Mouse (Mus musculus): Measurements from ENCODE around the gene Fam92b.
A peak's percentile ranks its signal among the peaks of the same experiment; 100 is the strongest.

Fam92b gene

DNA sequence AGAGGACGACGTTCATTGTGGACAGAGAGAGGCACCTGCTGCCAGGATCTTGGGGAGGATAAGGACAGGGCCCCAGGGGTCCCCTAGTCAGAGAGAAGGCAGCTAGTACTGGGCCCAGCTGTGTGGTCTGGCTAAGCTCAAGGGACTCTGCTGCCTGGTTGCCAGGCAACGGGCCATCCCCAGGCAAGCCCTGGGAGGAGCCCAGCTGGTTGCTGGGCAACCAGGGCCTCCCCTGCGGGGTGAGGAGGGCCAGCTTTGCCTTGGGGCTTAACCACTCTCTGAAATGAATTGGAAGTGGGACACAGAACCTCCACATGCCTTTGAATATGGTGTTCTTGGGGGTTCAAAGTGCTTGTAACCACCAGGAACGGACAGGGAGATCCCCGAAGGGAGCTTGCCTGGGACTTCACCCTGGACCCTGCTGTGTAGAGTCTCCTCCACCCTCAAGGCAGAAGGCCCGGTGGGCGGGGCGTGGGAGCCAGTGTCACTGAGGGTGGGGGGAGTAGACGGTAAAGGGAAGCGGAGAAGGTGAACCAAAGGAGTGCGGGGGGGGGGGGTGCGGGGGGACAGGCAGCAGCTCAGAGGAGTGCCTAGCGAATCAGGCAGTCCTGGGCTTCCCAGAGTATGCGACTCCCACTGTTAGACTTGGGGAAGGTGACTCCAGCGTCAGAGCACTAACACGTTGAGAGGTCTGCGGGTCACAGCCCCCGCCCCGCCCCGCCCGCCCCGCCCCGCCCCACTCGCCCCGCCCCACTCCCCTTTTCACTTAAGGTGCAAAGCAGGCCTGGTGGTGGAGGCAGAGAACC is at the start of gene Fam92b:
Fam92b (minus strand) TSS at position 149 of the 806 bp plus-strand sequence.
- peak in 1 of 2 experiments; percentile 67 for DNase-seq

DNA sequence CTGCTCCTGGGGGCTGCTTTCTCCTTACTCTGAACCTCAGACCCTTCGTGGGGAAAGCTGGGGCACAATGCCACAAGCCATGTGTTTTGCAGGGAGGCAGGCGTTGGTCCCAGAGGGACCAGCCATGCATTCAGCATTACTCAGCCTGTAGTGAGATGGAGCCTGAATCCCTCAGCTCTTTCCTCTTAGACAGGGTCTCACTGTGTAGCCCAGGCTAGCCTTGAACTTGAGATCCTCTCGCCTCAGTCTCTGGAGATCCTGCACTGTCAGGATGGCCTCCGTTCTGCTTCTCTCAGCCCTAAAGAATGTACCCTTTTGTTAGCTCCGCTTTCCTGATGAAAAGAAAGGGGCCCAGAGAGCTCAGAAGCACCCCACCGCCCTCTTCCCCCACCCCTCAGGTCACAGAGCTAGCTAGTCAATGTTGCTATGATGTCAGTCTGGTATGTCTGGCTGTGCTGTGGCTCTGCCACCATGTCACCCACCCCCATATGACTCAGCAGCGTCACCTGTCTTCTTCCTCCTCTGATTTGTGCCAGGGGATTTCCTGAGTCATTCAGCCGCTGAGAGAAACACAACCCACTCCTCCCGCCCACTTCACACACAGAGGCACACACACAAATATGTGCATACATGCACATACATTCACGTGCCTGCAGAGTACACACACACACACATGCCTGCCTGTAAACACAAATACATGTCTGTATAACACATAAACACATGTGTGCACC is 48.3 kb upstream of the Fam92b start:
- no peak for DNase-seq

DNA sequence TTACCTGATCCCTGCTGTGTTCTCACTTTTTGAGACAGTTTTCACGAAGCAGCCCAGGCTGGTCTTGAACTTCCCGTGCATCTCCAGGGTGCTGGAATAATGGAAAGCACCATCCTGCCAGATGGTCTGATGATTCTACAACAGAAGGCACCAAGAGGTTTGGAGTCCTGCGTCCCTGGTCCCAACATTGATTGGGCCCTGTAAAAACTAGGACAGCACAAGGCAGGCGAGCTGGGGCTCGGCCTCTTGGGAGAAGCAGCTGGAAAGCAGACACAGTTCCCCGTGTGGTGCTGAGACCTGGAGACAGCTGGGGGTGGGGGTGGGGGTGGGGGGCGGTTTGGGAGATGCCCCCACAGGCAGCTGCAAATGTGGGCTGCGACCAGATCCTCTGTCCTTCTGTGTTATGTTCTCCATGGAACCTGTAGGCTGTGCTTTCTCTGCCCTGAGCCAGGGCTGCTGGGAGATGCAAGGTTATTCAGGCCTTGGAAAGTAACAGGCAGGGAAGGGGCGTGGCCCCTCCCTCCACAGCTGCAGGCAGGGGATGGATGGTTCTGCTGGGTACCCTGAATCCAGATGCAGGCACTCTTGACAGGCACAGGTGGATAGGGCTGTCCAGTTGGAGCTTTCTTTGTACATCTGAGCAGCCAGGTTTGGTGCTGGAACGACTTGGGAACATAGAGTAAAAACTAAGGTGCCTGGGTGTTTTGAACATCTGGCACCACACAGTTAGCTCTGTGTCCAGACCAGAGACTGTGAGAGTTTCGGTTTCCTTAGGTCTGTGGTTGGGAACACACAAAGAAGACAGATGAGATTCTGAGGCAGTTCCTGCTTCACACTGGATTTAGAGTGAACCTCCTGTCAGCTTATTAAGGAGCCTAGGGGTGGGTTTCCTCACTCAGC is 47.5 kb upstream of the Fam92b start:
- no peak for DNase-seq

DNA sequence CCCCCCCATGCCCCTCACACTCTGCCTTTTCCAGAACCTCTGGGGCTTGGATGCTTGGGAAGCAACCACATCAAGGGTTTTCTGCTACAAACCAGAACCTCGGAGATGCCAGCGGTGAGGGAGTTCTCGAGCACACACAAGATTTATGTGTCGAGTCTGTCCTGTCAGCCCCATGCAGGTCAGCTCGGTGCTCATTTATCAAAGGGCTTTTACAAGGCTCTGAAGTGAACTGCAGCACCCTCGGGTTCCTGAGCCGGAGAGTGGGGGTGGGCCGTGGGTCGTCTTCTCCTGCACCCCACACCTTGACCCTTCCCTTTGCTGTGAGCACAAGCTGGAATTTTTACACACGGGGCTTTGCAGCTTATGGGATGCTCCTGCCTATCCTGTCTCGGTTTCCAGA is 45.3 kb upstream of the Fam92b start:
- DNase-seq, result no peak

DNA sequence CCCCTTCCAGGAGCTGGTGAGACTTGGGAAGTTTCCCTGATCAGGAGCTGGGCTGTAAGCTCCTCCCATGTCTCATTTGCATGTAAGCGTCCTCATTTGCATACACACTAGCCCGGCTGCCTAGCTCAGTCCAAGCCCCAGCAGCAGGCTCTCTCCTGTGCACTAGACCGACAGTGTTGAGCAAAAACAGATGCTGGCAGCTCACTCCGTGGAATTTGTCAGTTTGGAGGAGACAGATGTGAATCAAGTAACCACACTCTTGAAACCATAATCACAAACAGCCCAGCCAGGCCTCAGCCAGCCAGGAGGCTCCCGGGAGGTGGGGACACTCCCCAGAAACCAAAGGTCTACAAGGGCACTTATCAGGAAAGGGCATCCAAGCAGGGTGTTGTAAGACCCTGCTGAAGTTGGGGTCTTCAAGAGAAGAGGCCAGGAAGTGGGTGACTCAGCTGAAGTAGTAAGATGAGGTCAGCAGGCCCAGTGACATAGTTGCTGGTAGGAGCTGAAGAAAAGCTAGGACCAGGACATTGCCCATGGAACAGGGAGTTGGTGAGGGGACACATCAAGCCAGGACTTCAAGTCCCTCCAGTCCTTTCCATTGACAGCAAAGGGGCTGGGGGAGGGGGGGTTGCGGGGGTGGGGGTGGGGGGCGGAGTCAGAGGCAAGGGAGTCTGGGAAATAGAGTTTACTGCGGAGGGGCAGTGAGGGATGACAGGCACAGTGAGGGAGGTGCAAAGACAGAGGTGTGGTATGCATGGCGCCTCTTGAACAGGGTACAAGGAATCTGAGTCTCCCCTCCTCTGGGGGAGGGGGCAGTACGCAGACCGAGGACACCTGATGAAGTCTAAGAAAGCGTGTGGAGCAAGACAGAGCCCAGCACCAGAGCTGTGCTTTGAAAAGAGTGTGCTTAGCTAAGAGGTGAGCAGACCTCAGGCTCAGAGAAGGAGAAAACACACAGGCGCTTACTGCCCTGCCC is 39.9 kb upstream of the Fam92b start:
- peak in 1 of 2 experiments; percentile 54 for DNase-seq

DNA sequence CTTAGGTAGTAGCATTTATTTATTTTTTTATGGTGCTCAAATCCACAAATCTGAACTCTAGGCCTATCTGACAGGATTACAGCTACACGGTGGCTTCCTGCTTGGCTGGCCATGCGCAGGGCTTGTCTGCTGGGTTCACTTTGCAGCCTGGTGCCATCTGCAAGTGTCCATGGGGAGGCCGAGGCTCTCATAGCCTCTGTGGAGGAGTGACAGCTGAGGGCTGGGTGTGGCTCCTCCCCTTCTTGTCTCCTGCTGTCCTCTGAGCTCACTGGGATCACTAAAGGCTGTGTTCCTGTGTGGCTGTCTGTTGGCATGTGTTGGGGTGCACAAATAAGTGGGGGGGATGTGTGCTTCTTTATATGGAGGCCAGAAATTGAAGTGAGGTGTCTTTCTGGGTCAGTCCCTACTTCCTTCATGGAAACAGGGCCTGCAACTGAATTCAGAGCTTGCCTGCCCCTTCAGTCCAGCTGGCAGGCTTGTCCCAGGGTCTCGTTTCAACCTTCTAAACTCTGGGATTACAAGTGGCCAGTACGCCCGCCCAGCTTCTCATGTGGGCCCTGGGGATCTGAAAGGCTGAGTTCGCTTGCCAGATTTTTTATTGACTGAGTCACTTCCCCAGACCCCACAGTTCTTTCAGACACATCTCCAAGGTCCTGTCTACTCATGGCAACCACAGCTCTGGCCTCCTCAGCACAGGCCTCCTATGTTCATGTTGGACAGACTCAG is 38.3 kb upstream of the Fam92b start:
- no peak for DNase-seq

DNA sequence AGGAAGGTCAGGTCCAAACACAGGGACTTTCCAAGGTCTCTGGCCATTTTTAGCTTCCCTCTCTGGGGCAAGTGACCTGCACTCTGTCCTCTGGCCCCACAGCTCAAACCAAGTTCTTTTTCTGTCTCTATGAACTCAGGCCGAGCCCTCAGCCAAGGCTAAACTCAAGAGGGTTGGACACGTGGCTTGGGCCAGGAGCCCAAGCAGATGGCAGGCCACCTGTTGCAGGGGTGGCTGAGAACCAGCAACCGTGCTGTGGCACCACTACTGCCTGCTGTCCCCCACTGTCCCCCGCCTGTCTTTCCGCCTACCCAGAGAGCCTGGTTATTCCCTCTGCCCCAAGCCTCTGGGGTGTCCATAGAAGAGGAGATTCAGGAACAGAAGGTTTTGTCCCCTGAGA is 36.7 kb upstream of the Fam92b start:
- DNase-seq, result peak; percentile 15 to 60

DNA sequence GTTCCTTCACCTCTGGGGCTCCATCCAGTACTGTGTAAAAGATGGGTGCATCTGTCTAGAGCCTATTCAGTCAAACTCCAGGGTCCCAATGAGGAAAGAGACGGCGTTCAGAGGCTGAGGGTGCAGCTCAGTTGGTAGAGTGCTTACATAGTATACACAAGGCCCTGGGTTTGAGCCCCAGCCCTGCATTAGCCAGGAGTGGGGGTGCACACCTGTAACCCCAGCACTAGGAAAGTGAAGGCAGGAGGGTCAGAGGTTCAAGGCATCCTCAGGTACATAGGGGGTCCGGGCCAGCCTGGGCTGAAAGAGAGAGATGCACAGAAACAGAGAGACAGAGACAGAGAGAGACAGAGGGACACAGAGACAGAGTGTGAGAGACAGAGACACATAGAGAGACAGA is 36.0 kb upstream of the Fam92b start:
- no peak for DNase-seq

DNA sequence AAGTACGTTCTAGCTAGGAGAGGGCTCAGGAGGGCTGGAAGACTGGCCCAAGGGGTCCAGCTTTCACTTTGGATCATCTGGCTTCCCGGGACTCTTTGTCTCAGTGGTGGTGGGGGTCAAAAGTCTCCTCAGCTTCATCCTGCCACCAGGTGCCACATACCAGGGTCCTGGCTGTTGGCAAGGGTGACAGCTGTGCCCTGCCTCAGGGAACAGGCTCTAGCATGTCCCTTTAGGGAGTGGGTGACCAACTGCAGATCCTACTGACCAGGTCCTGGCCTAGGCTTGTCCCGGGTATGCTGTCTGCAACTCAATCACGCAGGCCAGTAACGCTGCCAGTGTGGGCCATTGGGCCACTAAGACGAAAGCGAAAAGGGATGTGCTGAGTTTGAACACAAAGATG is 35.3 kb upstream of the Fam92b start:
- DNase-seq, result no peak

DNA sequence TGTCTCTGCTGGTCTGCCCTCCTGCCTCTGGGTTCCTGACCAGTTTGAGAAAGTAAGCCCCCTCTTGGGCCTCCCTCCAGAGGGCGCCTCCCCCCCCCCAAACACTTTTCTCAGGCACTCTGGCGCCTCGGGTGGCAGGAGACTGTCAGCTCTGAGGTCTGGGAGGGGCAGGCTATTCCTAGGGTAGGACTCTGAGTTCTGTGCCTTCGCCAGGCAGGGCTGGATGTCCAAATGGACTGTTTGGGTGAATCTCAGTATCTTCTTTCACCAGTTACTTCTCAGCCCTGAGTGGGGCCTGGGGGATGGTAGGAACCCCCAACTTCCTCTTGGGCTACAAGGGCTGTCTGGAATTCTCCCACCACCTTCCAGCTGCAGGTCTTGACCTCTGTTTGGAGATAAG is 34.1 kb upstream of the Fam92b start:
- DNase-seq, result no peak

DNA sequence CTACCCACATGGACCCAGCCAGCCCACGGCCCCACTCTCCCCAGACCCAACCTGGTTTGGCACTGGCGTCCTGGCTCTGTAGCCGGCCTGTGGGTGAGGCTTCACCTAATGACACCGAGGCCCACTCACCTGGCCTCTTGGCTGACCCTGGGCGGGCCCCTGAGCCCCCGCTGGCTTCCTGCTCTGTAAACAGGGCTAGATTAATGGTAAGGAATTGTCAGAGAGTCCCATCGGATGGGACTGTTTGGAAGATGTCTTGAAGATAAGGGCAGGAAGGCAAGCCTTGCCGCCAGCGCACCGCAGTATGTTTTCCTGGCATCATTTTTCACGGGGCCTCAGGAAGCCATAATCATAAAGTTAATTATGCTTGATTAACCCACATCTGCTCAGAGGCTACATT is 30.8 kb upstream of the Fam92b start:
- DNase-seq, result no peak

DNA sequence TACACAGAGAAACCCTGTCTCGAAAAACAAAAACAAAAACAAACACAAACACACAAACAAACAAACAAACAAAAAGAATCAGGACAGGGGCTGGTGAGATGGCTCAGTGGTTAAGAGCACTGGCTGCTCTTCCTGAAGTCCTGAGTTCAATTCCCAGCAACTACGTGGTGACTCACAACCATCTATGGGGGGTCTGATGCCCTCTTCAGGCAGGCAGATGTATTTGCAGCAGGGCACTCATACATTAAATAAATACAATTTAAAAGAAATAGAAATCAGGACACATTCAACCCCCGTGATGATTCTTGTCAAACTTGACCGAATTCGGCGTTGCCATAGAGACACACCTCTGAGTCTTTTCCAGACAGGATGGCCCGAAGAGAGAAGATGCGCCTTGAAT is 30.1 kb upstream of the Fam92b start:
- DNase-seq, result no peak

DNA sequence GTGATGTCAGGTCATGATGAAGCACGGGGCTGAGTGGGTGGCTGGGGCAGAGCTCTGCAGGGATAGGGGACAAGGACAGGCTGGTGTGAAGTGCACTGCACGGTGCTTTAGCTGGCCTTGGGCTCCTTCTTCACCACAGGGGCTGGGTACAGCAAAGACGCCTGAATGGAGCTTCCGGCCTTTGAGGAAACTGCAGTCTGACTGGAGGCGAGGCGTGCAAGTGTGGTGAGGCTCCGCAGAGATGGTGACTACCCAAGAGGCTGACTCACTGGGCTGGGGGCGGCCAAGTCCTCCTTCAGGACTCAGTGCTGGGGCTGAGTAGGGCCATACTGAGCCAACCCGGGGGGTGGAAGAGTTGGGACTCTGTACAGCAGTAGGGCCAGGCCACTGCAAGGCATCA is 28.6 kb upstream of the Fam92b start:
- DNase-seq, result no peak

DNA sequence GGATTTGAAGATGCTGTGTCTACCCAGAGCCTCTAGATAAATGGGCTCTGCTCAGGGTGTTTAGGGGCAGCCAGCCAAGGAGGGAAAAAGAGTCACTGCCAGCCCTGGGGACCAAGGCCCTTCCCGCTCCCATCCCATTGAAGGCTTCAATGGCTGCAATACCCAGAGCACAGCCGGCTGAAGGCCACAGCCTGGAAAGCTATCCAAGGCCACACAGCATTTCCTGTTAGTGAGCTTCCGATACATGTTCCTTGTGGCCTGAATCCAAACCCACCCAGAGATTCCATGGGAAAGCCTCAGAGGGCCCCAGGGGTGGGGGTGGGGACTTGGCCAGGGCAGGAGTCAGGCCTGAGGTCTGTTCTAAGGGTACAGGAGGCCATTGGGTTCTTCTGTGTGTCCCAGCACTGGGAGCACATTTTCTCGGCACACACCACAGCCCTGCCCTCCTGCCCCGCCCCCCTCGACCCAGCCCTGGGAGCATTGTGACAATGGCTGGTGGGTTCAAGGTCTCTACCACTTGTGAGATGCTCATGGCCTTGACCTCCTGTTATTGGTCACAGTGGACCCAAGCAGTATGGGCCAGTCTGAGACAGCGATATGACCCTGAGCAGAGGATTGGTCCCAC is 27.6 kb upstream of the Fam92b start:
- peak; percentile 71 to 84 for DNase-seq

DNA sequence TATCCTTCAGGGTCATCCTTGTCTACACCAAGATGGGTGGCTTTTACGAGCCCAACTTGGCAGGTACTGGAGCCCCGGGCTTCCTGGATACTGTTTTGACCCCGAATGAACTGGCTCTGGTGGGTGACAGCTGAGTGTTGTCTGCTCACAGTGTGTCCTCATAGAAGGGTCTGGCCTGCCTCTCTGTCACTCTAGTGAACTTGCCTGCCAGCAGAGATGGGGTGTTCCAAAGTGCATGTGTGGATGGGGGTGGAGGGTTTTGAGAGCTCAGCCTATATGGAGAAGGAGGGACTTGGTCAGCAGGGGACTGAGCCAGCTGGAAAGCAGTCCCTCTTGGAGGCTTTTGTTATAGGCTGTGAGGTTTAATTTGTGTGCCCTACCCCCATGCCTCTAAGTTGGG is 25.3 kb upstream of the Fam92b start:
- no peak for DNase-seq

DNA sequence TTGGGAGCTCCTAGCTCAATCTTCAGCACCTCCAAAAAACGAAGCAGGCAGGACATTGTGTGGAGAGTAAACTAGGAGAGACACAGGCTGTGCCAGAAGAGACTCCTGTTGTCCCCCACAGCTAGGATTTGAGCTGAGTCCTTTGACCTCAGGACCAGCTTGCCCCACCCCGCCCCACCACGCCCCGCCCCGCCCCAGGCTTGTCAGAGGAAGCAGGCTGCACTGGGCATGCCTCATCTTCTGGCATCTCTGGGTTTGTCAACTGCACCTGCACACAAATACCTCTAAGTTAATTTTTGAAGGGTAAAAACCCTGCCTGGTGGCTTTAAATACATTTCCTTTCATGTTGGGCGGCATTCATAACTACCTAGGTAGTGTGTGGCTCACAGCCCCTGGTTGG is 24.1 kb upstream of the Fam92b start:
- DNase-seq, result no peak

DNA sequence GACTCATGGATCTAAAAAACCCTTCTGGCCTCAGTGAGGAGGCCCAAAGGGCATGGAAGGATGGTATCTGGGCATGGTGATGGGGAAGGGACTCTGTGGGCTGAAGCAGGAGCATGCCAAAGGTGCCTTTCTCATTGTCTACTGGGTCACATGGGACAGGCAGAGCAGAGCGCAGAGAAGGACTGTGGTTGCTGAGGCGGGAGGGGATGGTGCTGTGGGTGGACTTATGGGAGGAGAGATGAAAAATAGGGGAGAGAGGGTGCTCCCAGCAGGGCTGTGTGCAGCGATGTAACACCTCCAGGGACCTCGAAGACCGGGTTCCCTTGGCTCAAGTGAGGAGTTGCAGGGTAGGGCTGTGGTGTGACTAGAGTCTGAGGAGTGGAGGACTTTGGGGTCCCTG is 14.9 kb upstream of the Fam92b start:
- DNase-seq, result no peak

DNA sequence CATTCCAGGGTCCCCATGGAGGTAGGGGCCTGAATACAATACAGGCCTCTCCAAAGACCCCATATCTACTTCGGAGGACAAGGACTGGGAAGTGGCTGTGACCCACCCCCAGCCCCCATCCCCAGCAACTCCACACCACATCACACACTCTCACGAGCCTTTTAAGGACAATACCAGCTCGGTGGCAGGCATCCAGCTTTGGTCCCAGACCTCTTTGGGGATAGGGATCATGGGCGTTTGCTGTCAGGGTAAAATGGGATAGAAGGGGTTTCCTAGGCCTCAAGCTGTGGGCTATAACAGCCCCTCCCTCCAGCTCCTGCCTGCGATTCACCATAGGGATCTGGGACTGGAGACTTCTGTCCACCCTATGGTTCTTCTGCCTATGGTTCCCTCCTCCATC is 14.4 kb upstream of the Fam92b start:
- DNase-seq, result no peak

DNA sequence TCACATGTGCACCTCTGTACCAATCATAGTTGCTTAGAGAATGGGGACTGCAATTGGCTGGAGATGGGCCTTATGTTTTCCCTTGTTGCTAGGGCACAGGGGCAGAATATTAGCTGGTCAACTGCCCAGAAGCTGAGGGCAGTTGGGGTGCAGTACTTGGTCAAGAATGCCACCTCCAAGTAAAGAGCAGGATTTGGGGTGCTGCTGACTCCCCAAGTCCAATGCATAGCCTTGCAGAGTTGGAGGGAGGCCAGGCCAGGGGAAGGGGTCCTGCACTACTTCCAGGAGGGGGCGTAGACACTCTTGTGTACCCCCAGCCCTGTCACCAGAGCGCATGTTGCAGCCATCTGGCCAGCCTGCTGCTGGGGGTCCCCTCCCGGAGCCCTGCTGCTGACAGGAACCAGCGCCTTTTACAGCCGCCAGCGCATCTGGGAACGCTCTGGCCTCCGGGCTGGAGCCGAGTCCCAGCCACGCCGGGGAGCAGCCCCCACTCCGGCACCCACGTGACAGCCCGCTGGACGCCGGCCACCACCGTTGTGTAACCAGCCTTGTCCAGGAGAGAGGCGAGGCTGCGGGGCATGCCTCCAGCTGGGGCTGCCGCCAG is 13.6 kb upstream of the Fam92b start:
- peak; percentile 95 to 97 for DNase-seq

DNA sequence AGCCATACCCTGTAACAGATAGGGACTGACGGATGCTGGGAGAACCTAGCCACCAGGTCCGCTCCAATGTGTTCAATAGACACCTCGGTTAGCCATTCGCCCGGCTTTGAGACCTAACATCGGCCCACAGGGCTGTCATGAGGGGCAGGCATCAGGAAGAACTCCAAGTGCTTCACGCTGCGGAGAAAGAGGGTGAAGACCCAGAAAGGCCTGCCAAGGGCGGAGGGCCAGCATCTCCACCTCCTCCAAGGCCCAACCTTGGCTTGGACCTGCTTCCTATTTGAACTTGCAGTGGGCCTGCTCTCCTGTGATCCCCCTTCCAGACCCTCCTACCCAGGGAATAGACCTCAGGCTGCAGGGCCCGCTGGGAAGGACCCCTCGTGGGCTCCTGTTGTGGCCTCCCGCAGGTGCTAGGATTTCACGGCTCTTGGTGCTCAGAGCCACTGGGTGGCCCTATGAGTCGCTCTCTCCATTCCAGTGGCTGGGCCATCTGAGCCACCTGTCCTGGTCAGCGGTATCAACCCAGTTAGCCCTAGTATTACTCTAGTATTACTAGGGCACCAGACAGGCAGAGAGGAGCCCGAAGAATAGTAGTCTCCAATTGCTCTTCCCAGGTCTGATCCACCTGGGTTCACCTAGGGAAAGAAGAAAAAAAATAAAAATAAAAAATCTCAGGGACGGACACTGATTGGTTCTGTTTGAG is 13.0 kb upstream of the Fam92b start:
- DNase-seq, result no peak
